12 mouse cellular contexts compared by ENCODE assay signal in genomic region chrX:12195234-12195919, GRCm38 (mm10). TPM values are rescaled to one million over a fixed set of nuclear protein-coding genes. Genes with fewer than 3 reads are reported as not detected.
DNase-seq lines count a peak whose midpoint lies in the region; ATAC-seq and TF ChIP-seq lines count a peak whose summit lies in the region.
"Had no signal": no experiment of that assay in that cellular context is flagged by ENCODE, and none has a peak within 500 bp of the region (broad histone marks: within the 10 kb centered on the region; RNA-seq: fewer than 3 reads in every experiment).

No protein-coding gene starts in this region.

- no peaks in the 10 kb centered on the region for H3K36me3 ChIP-seq in kidney, adult 2 months (ENCODE audit: control insufficient read depth, insufficient read depth, low read length)
- H3K36me3 ChIP-seq: embryonic facial prominence, embryonic 12.5 days; heart, embryonic 13.5 days; hindbrain, embryonic 13.5 days had no signal

- no peak for TF ChIP-seq CTCF in kidney, adult 2 months (conservative IDR thresholded peaks at IDR 0.05; ENCODE audit: insufficient read depth, insufficient read length, low read depth, low read length)
- no peak for TF ChIP-seq CTCF in cerebellum, adult 2 months (IDR thresholded peaks at IDR 0.05; ENCODE audit: borderline replicate concordance, insufficient read depth, low read depth, low read length)

- H3K4me3 ChIP-seq in kidney, adult 2 months (ENCODE audit: insufficient read depth, low read depth, low read length), result no peak overlapping the region
- no peak overlapping the region for H3K4me3 ChIP-seq in cerebellum, adult 2 months (replicated peaks; ENCODE audit: insufficient read depth, low read depth, low read length)
- H3K4me3 ChIP-seq: embryonic facial prominence, embryonic 12.5 days; heart, embryonic 13.5 days; hindbrain, embryonic 13.5 days had no signal

- no peaks in the 10 kb centered on the region for H3K27me3 ChIP-seq in kidney, adult 2 months (replicated peaks; ENCODE audit: control insufficient read depth, insufficient read depth, low read length)
- H3K27me3 ChIP-seq in cerebellum, adult 2 months (ENCODE audit: control insufficient read depth, insufficient read depth, low read length), result no peaks in the 10 kb centered on the region
- H3K27me3 ChIP-seq: embryonic facial prominence, embryonic 12.5 days; hindbrain, embryonic 13.5 days had no signal

- DNase-seq in heart, postnatal 10 days, result peak; percentile 4 to 7
- DNase-seq in heart, postnatal 14 days, result no peak
- DNase-seq in lung, postnatal 36 days, result peak; percentile 4
- DNase-seq in lung, postnatal 25 days (ENCODE audit: low spot score), result no peak
- DNase-seq in thymus, postnatal 36 days, result peak; percentile 10 to 20
- DNase-seq in kidney, adult 2 months, result no peak
- no peak for DNase-seq in cerebellum, adult 2 months
- DNase-seq: adrenal gland, adult 2 months had no signal

- no peak for TF ChIP-seq POLR2A in kidney, adult 2 months (IDR thresholded peaks at IDR 0.05; ENCODE audit: low read depth, low read length)
- no peak for TF ChIP-seq POLR2A in cerebellum, adult 2 months (IDR thresholded peaks at IDR 0.05; ENCODE audit: borderline replicate concordance, insufficient read depth, low read length)

- 63% methylated on average over 11 of the region's 11 CpGs for whole genome bisulfite sequencing in kidney, adult 2 months
- 54% methylated on average over 11 of the region's 11 CpGs for WGBS in cerebellum, adult 2 months

- H3K4me1 ChIP-seq in kidney, adult 2 months (ENCODE audit: control insufficient read depth, insufficient read depth, low read length), result no peaks in the 10 kb centered on the region
- no peaks in the 10 kb centered on the region for H3K4me1 ChIP-seq in cerebellum, adult 2 months (ENCODE audit: control insufficient read depth, insufficient read depth, low read length)
- H3K4me1 ChIP-seq: embryonic facial prominence, embryonic 12.5 days; heart, embryonic 13.5 days; hindbrain, embryonic 13.5 days had no signal

- intact Hi-C loops in heart, postnatal 10 days (cut with DNase I), result no loop called here
- intact Hi-C loops in heart, postnatal 14 days (cut with DNase I), result no loop called here

- ATAC-seq in megakaryocyte, adult 5-6 weeks (ENCODE audit: poor library complexity, severe bottlenecking), result peak; percentile 47; the same call in 1 of the 2 replicates

- no peak overlapping the region for H3K27ac ChIP-seq in kidney, adult 2 months (ENCODE audit: insufficient read depth, low read depth, low read length)
- no peak overlapping the region for H3K27ac ChIP-seq in cerebellum, adult 2 months (ENCODE audit: insufficient read depth, low read length)
- H3K27ac ChIP-seq: embryonic facial prominence, embryonic 12.5 days; heart, embryonic 13.5 days; hindbrain, embryonic 13.5 days had no signal

RNA-seq across cellular contexts. Expression of gene Bcor, which starts 35.2 kb away (rescaled TPM):
- total RNA-seq in heart, postnatal 10 days (2021), result 10 to 100 TPM; 26.4 to 38.5 TPM
- 10 to 100 TPM; 24.4 to 25.8 TPM for total RNA-seq in heart, postnatal 14 days (2021)
- 27.3 and 27.7 TPM in 2 replicates for total RNA-seq in megakaryocyte, adult 5-6 weeks (2015)
- total RNA-seq in megakaryocyte, adult 5-6 weeks (2017), result 24.7 and 27.9 TPM in 2 replicates
- polyA plus RNA-seq in kidney, adult 2 months (2012; rRNA removed), result 5.7 and 6.4 TPM in 2 replicates
- 12.2 and 12.9 TPM in 2 replicates for polyA plus RNA-seq in cerebellum, adult 2 months (2012; rRNA removed)

Comparison
In these comparisons a context has a peak if more than half of its experiments do, and no peak if none do; other contexts are left out.
1. DNase-seq: peak in heart, postnatal 10 days (2 of 2), lung, postnatal 36 days (single experiment) and thymus, postnatal 36 days (2 of 2); none in heart, postnatal 14 days (0 of 2), lung, postnatal 25 days (single experiment), kidney, adult 2 months (single experiment) and cerebellum, adult 2 months (0 of 2).